Mouse (Mus musculus) cerebellum, adult 2 months (tissue): ENCODE measurements around the gene Kcnk4.
"Not testable (repeated sequence)": the region's sequence is repeated elsewhere in the genome, so short reads cannot be mapped to it uniquely, and the experiment has no call there.

Experiments used
- CTCF ChIP-seq: fragments of 200-500 bp; IDR thresholded peaks from 2 replicates; pipeline ENCODE4 v1.5.1; 2011; ENCODE audit warnings: low read depth, mild to moderate bottlenecking, control low read depth, low read length, moderate library complexity, borderline replicate concordance; ENCODE audit not compliant: insufficient read depth
- POLR2A ChIP-seq: fragments of 200-500 bp; IDR thresholded peaks from 2 replicates; pipeline ENCODE4 v1.6.1; 2011; ENCODE audit warnings: low read length, control low read depth, borderline replicate concordance; ENCODE audit not compliant: insufficient read depth

DNA sequence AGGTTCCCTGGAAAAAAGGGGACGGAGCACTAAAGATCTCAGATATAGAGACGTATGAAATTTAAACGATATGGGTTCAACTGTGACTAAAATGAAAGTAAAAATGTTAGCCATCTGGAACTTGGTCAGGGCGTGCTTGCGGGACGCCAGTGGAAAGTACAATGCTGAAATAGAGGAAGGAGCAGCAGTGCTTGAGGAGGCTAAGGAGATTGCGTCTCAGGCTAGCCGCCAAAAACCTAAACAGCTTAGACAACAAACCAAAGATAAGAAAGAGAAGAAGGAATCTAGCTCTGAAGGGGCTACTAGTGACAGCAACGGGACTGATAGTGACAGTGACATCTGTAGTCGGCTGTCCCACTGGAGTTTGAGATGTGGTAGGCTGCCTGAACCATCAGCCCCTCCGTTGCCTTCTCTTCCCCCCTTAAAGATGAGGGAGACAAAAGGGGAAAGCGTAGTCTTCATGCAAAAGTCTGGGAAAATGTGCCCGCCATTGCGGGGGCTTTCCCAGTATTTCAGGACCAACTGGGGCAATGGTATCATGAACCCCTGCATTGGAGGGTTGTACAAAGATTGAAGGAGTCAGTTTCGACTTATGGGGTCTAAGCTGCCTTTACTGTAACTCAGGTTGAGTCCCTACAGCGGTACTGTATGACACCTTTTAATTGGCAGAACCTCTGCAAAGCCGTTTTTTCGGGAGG lies 38.6 kb downstream of the Kcnk4 start:
- not testable (repeated sequence) for TF ChIP-seq CTCF, POLR2A
